Comparison of ENCODE assay signal across 14 mouse cellular contexts in genomic region chr3:87833482-87833881, GRCm38 (mm10). TPM values are rescaled to one million over a fixed set of nuclear protein-coding genes. Genes with fewer than 3 reads are reported as not detected.
DNase-seq lines count a peak whose midpoint lies in the region; ATAC-seq and TF ChIP-seq lines count a peak whose summit lies in the region.
"Had no signal": no experiment of that assay in that cellular context is flagged by ENCODE, and none has a peak within 500 bp of the region (broad histone marks: within the 10 kb centered on the region; RNA-seq: fewer than 3 reads in every experiment).

No protein-coding gene starts in this region.

- no peak overlapping the region for H3K4me2 ChIP-seq in intestine, postnatal 0 days (replicated peaks; ENCODE audit: low read depth)
- no peak overlapping the region for H3K4me2 ChIP-seq in intestine, embryonic 15.5 days (replicated peaks)
- no peak overlapping the region for H3K4me2 ChIP-seq in midbrain, postnatal 0 days (ENCODE audit: low read depth, low read length, poor library complexity, severe bottlenecking)
- no peak overlapping the region for H3K4me2 ChIP-seq in midbrain, embryonic 15.5 days

- H3K4me1 ChIP-seq in intestine, postnatal 0 days (replicated peaks; ENCODE audit: control insufficient read depth, insufficient read depth, low read length) = no peaks in the 10 kb centered on the region
- no peaks in the 10 kb centered on the region for H3K4me1 ChIP-seq in intestine, embryonic 15.5 days (replicated peaks)
- no peaks in the 10 kb centered on the region for H3K4me1 ChIP-seq in midbrain, postnatal 0 days (ENCODE audit: insufficient read depth, low read length)
- no peaks in the 10 kb centered on the region for H3K4me1 ChIP-seq in midbrain, embryonic 15.5 days

- no peak overlapping the region for H3K27ac ChIP-seq in intestine, postnatal 0 days (ENCODE audit: low read depth, low read length)
- no peak overlapping the region for H3K27ac ChIP-seq in intestine, embryonic 15.5 days
- H3K27ac ChIP-seq in midbrain, postnatal 0 days (ENCODE audit: low read depth, low read length) = no peak overlapping the region
- no peak overlapping the region for H3K27ac ChIP-seq in midbrain, embryonic 15.5 days

- peak; percentile 61 for TF ChIP-seq CTCF in intestine, postnatal 0 days (IDR thresholded peaks at IDR 0.05; ENCODE audit: low read depth)
- TF ChIP-seq CTCF in midbrain, postnatal 0 days (IDR thresholded peaks at IDR 0.05) = peak; percentile 40

- DNase-seq in midbrain, postnatal 0 days (ENCODE audit: low spot score) = no peak
- DNase-seq in ZHBTc4 (ENCODE audit: low read depth, low spot score) = peak; percentile 40
- no peak for DNase-seq in frontal cortex, postnatal 25 days (ENCODE audit: low spot score in 2 of 2)
- no peak for DNase-seq in urinary bladder, adult 2 months (ENCODE audit: low spot score)
- DNase-seq: cerebellum, adult 18-20 months; heart, postnatal 36 days; lung, adult 2 months had no signal

- H3K36me3 ChIP-seq in intestine, postnatal 0 days (ENCODE audit: control insufficient read depth, insufficient read depth) = no peaks in the 10 kb centered on the region
- no peaks in the 10 kb centered on the region for H3K36me3 ChIP-seq in intestine, embryonic 15.5 days
- no peaks in the 10 kb centered on the region for H3K36me3 ChIP-seq in midbrain, postnatal 0 days (ENCODE audit: insufficient read depth, low read length)
- H3K36me3 ChIP-seq in midbrain, embryonic 15.5 days (replicated peaks) = no peaks in the 10 kb centered on the region

- WGBS in intestine, postnatal 0 days = 62% methylated on average over 5 of the region's 5 CpGs
- 64% methylated on average over 5 of the region's 5 CpGs for WGBS in intestine, embryonic 15.5 days
- 72% methylated on average over 5 of the region's 5 CpGs for WGBS in midbrain, postnatal 0 days
- WGBS in midbrain, embryonic 15.5 days = 73% methylated on average over 5 of the region's 5 CpGs

- no peak for ATAC-seq in intestine, postnatal 0 days
- no peak for ATAC-seq in intestine, embryonic 15.5 days
- ATAC-seq in midbrain, postnatal 0 days (ENCODE audit: low FRiP score) = no peak
- ATAC-seq in midbrain, embryonic 15.5 days (replicated peaks) = no peak

- H3K9me3 ChIP-seq in intestine, postnatal 0 days (ENCODE audit: control insufficient read depth) = no peaks in the 10 kb centered on the region
- no peaks in the 10 kb centered on the region for H3K9me3 ChIP-seq in intestine, embryonic 15.5 days
- no peaks in the 10 kb centered on the region for H3K9me3 ChIP-seq in midbrain, postnatal 0 days (ENCODE audit: low read length)
- no peaks in the 10 kb centered on the region for H3K9me3 ChIP-seq in midbrain, embryonic 15.5 days

- H3K27me3 ChIP-seq in intestine, postnatal 0 days (replicated peaks; ENCODE audit: control insufficient read depth, insufficient read depth, low read length) = no peaks in the 10 kb centered on the region
- no peaks in the 10 kb centered on the region for H3K27me3 ChIP-seq in intestine, embryonic 15.5 days (replicated peaks)
- no peaks in the 10 kb centered on the region for H3K27me3 ChIP-seq in midbrain, postnatal 0 days (ENCODE audit: insufficient read depth, low read length)
- H3K27me3 ChIP-seq in midbrain, embryonic 15.5 days (replicated peaks) = no peaks in the 10 kb centered on the region

- no peak overlapping the region for H3K9ac ChIP-seq in intestine, postnatal 0 days (ENCODE audit: low read depth, low read length)
- no peak overlapping the region for H3K9ac ChIP-seq in intestine, embryonic 15.5 days
- no peak overlapping the region for H3K9ac ChIP-seq in midbrain, postnatal 0 days (replicated peaks; ENCODE audit: low read length, poor library complexity, severe bottlenecking)
- no peak overlapping the region for H3K9ac ChIP-seq in midbrain, embryonic 15.5 days

- H3K4me3 ChIP-seq in intestine, postnatal 0 days (ENCODE audit: low read depth, low read length) = no peak overlapping the region
- no peak overlapping the region for H3K4me3 ChIP-seq in intestine, embryonic 15.5 days (replicated peaks)
- no peak overlapping the region for H3K4me3 ChIP-seq in midbrain, postnatal 0 days (ENCODE audit: low read depth, low read length)
- no peak overlapping the region for H3K4me3 ChIP-seq in midbrain, embryonic 15.5 days
- H3K4me3 ChIP-seq: erythroblast, embryonic 14.5 days; myocyte had no signal

RNA-seq across cellular contexts. Expression of gene Pear1, which starts 9.4 kb away (rescaled TPM):
- polyA plus RNA-seq in intestine, postnatal 0 days (2015; fragmentation: Nextera tagmentation; extraction: Ambion mirVana) = 7.7 and 10.1 TPM in 2 replicates
- 22.6 and 29.5 TPM in 2 replicates for polyA plus RNA-seq in intestine, embryonic 15.5 days (2015; fragmentation: Nextera tagmentation; extraction: Ambion mirVana)
- total RNA-seq in midbrain, postnatal 0 days (2014; rRNA removed) = 15.6 and 19.0 TPM in 2 replicates
- 5.7 and 6.1 TPM in 2 replicates for polyA plus RNA-seq in midbrain, postnatal 0 days (2015; fragmentation: Nextera tagmentation; extraction: Ambion mirVana)
- 8.6 and 9.8 TPM in 2 replicates for polyA plus RNA-seq in midbrain, embryonic 15.5 days (2015; fragmentation: Nextera tagmentation; extraction: Ambion mirVana)
- polyA plus RNA-seq in urinary bladder, adult 2 months (2012; rRNA removed) = 21.1 and 26.5 TPM in 2 replicates

RNA-seq across cellular contexts. Expression of gene Sh2d2a, which starts 13.1 kb away (rescaled TPM):
- 0.17 and 0.47 TPM in 2 replicates for polyA plus RNA-seq in intestine, postnatal 0 days (2015; fragmentation: Nextera tagmentation; extraction: Ambion mirVana)
- polyA plus RNA-seq in intestine, embryonic 15.5 days (2015; fragmentation: Nextera tagmentation; extraction: Ambion mirVana) = 0.24 and 0.43 TPM in 2 replicates
- total RNA-seq in midbrain, postnatal 0 days (2014; rRNA removed) = not detected in 2 replicates
- polyA plus RNA-seq in midbrain, postnatal 0 days (2015; fragmentation: Nextera tagmentation; extraction: Ambion mirVana) = not detected in 2 replicates
- not detected in 2 replicates for polyA plus RNA-seq in midbrain, embryonic 15.5 days (2015; fragmentation: Nextera tagmentation; extraction: Ambion mirVana)
- polyA plus RNA-seq in urinary bladder, adult 2 months (2012; rRNA removed) = 0.65 and 0.87 TPM in 2 replicates
- total RNA-seq: left cerebral cortex, postnatal 14 days had no signal
- polyA plus RNA-seq: myocyte had no signal

RNA-seq across cellular contexts. Expression of gene Insrr, which starts 36.7 kb away (rescaled TPM):
- 0.05 TPM in 2 replicates for polyA plus RNA-seq in intestine, postnatal 0 days (2015; fragmentation: Nextera tagmentation; extraction: Ambion mirVana)
- polyA plus RNA-seq in intestine, embryonic 15.5 days (2015; fragmentation: Nextera tagmentation; extraction: Ambion mirVana) = 0.44 and 0.52 TPM in 2 replicates
- total RNA-seq in midbrain, postnatal 0 days (2014; rRNA removed) = 0.16 and 0.42 TPM in 2 replicates
- polyA plus RNA-seq in midbrain, postnatal 0 days (2015; fragmentation: Nextera tagmentation; extraction: Ambion mirVana) = 0.25 and 0.27 TPM in 2 replicates
- polyA plus RNA-seq in midbrain, embryonic 15.5 days (2015; fragmentation: Nextera tagmentation; extraction: Ambion mirVana) = 0.66 and 0.69 TPM in 2 replicates
- 0.73 and 0.80 TPM in 2 replicates for polyA plus RNA-seq in urinary bladder, adult 2 months (2012; rRNA removed)
- total RNA-seq: heart, adult 8-10 months had no signal
- polyA plus RNA-seq: erythroblast, embryonic 14.5 days; myocyte had no signal

RNA-seq across cellular contexts. Expression of gene Ntrk1, which starts 38.5 kb away (rescaled TPM):
- 0.16 and 0.18 TPM in 2 replicates for polyA plus RNA-seq in intestine, postnatal 0 days (2015; fragmentation: Nextera tagmentation; extraction: Ambion mirVana)
- polyA plus RNA-seq in intestine, embryonic 15.5 days (2015; fragmentation: Nextera tagmentation; extraction: Ambion mirVana) = 2.5 and 3.2 TPM in 2 replicates
- 1.1 and 2.4 TPM in 2 replicates for total RNA-seq in midbrain, postnatal 0 days (2014; rRNA removed)
- polyA plus RNA-seq in midbrain, postnatal 0 days (2015; fragmentation: Nextera tagmentation; extraction: Ambion mirVana) = 1.7 and 1.8 TPM in 2 replicates
- polyA plus RNA-seq in midbrain, embryonic 15.5 days (2015; fragmentation: Nextera tagmentation; extraction: Ambion mirVana) = 1.0 and 1.6 TPM in 2 replicates
- polyA plus RNA-seq in urinary bladder, adult 2 months (2012; rRNA removed) = 2.7 and 3.5 TPM in 2 replicates
- polyA plus RNA-seq: erythroblast, embryonic 14.5 days; myocyte had no signal

RNA-seq across cellular contexts. Expression of gene Prcc, which starts 51.9 kb away (rescaled TPM):
- polyA plus RNA-seq in intestine, postnatal 0 days (2015; fragmentation: Nextera tagmentation; extraction: Ambion mirVana) = 7.9 and 8.0 TPM in 2 replicates
- polyA plus RNA-seq in intestine, embryonic 15.5 days (2015; fragmentation: Nextera tagmentation; extraction: Ambion mirVana) = 13.1 TPM in 2 replicates
- total RNA-seq in midbrain, postnatal 0 days (2014; rRNA removed) = 92.6 and 94.8 TPM in 2 replicates
- 21.1 and 24.3 TPM in 2 replicates for polyA plus RNA-seq in midbrain, postnatal 0 days (2015; fragmentation: Nextera tagmentation; extraction: Ambion mirVana)
- polyA plus RNA-seq in midbrain, embryonic 15.5 days (2015; fragmentation: Nextera tagmentation; extraction: Ambion mirVana) = 15.8 and 17.2 TPM in 2 replicates
- 26.2 and 30.0 TPM in 2 replicates for polyA plus RNA-seq in urinary bladder, adult 2 months (2012; rRNA removed)
